Mouse (Mus musculus) hindbrain, postnatal 0 days (tissue): ENCODE data around the gene Rtraf. TPM values are rescaled to one million over a fixed set of nuclear protein-coding genes. Genes with fewer than 3 reads are reported as not detected.

ENCODE experiments used
- ATAC-seq: fragments of 200-750 bp; cut with Nextera tagmentation; 2 replicates; pipeline ENCODE4 v1.8.0; 2017; ENCODE audit warnings: mild to moderate bottlenecking, moderate TSS enrichment, moderate library complexity
- DNase-seq: peaks from one replicate; pipeline ENCODE4 v3.0.0-alpha.2; 2015; ENCODE audit warnings: low spot score
- H3K27ac ChIP-seq: fragments of 300-500 bp; sonication (generic); 2 replicates; pipeline ENCODE4 v1.5.1; 2014; ENCODE audit warnings: mild to moderate bottlenecking
- H3K27me3 ChIP-seq: fragments of 300-500 bp; sonication (generic); 2 replicates; pipeline ENCODE4 v1.6.1; 2014; ENCODE audit warnings: low read length, mixed read lengths; ENCODE audit not compliant: insufficient read depth
- H3K36me3 ChIP-seq: fragments of 300-500 bp; sonication (generic); 2 replicates; pipeline ENCODE4 v1.6.1; 2014; ENCODE audit warnings: low read length, mixed read lengths; ENCODE audit not compliant: insufficient read depth
- H3K4me1 ChIP-seq: fragments of 300-500 bp; sonication (generic); 2 replicates; pipeline ENCODE4 v1.6.1; 2014; ENCODE audit warnings: antibody characterized with exemption, low read length, mixed read lengths; ENCODE audit not compliant: insufficient read depth
- H3K4me2 ChIP-seq: fragments of 300-500 bp; sonication (generic); 2 replicates; pipeline ENCODE4 v1.6.1; 2014; ENCODE audit warnings: low read depth, mild to moderate bottlenecking, low read length, moderate library complexity, mixed read lengths
- H3K4me3 ChIP-seq: fragments of 300-500 bp; sonication (generic); 2 replicates; pipeline ENCODE4 v1.5.1; 2014; ENCODE audit warnings: low read length
- H3K9ac ChIP-seq: fragments of 300-500 bp; sonication (generic); replicated peaks from 2 replicates; pipeline ENCODE4 v1.6.1; 2014; ENCODE audit warnings: mild to moderate bottlenecking, low read length, moderate library complexity, mixed read lengths
- H3K9me3 ChIP-seq: fragments of 300-500 bp; sonication (generic); 2 replicates; pipeline ENCODE4 v1.6.1; 2016; ENCODE audit warnings: low read length, mixed read lengths
- CTCF ChIP-seq: IDR thresholded peaks from 2 replicates; pipeline ENCODE4 v1.5.1; 2016; ENCODE audit warnings: antibody characterized with exemption, control low read depth, low read depth
- WGBS: fragments of 180-500 bp; shearing (Covaris S2); extraction: QIAGEN DNeasy Blood & Tissue Kit; methylation state at CpG from one replicate; pipeline ENCODE4 v1.1.7; 2014; 5-methylcytosine and 5-hydroxymethylcytosine counted together
- polyA plus RNA-seq: library from polyadenylated mRNA; unstranded; fragments of >200 nt; fragmentation: Nextera tagmentation; extraction: Ambion mirVana; gene quantifications from 2 replicates; pipeline ENCODE4 v1.2.1, GENCODE M21; 2015
- total RNA-seq: library from RNA; depleted of rRNA; stranded (reverse); fragments of >200 nt; gene quantifications from 2 replicates; pipeline ENCODE4 v1.2.3, GENCODE M21; 2014; rRNA removed

Rtraf gene
- total and polyA plus RNA-seq, 2 experiments from 2014 or later, result 51.5 to 152 TPM

DNA sequence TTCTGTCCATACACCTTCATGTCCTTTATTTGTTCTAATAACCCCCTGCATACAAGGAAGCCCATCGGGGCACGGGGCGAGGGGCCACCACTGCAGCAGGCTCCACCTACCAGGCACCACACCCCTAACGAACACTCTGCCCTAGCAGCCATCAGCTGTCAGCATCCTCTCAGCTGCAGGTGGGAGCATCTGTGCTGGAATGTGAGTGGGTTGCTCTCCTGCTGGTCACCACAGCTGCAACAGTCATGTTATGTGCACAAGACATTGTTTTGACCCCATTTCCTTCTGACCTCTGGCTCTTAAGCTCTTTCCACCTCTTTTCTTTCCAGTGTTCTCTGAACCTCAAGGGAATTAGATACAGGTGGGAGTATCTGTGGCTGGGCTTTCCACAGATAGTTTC, 61.6 kb downstream of the Rtraf start:
- Histone ChIP-seq H3K27ac (no peak overlapping the region), H3K9me3 (no peaks in the 10 kb centered on the region), H3K27me3 (no peaks in the 10 kb centered on the region), H3K4me3 (no peak overlapping the region), H3K9ac (no peak overlapping the region), H3K36me3 (no peaks in the 10 kb centered on the region), H3K4me1 (no peaks in the 10 kb centered on the region), H3K4me2 (no peak overlapping the region)
- 66% methylated on average over 4 of the region's 4 CpGs for WGBS
- no peak for TF ChIP-seq CTCF
- DNase-seq (no peak), ATAC-seq (no peak)

Other genes with a start within 250 kb of the Rtraf start
- gene Gm2237, start 238.7 kb downstream of the Rtraf start, total RNA-seq, result 3.0 and 3.8 TPM in 2 replicates
- gene Gm2237, start 238.7 kb downstream of the Rtraf start, polyA plus RNA-seq, result 4.8 and 5.2 TPM in 2 replicates
- not detected in 2 replicates for gene Gm5458, start 221.2 kb downstream of the Rtraf start, total RNA-seq
- not detected in 2 replicates for gene Gm5458, start 221.2 kb downstream of the Rtraf start, polyA plus RNA-seq
- 40.6 and 52.8 TPM in 2 replicates for gene Nid2, start 72.6 kb downstream of the Rtraf start, total RNA-seq
- gene Nid2, start 72.6 kb downstream of the Rtraf start, polyA plus RNA-seq, result 22.5 and 25.5 TPM in 2 replicates
- gene Gng2, start 153.8 kb upstream of the Rtraf start, total RNA-seq, result 208 and 218 TPM in 2 replicates
- gene Gng2, start 153.8 kb upstream of the Rtraf start, polyA plus RNA-seq, result 229 and 265 TPM in 2 replicates